Mouse (Mus musculus): ENCODE results near the gene Pbx1. TPM values are rescaled to one million over a fixed set of nuclear protein-coding genes. Genes with fewer than 3 reads are reported as not detected.

Gene Pbx1
- total RNA-seq, 2 experiments from 2014 or later: 90.6 to 101 TPM

DNA sequence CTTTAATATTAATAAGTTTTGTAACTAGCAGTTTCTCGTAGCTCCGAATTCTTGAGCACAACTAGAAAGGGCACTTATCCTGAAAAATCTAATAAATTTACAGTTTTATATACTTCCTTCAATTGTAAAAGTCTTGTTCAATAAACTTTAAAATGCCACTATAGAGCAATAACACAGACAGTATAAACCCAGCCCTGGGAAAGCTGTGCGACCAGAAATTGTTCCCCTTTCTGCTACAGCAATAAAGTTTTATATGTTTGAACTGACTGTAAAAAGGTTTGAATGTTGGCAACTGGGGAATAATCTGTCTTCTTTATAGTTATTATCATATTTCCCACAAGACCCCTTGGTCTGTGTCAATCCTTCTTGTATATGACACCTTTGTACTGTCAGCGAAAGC lies 136.3 kb downstream of the Pbx1 start:
- no peak for DNase-seq

DNA sequence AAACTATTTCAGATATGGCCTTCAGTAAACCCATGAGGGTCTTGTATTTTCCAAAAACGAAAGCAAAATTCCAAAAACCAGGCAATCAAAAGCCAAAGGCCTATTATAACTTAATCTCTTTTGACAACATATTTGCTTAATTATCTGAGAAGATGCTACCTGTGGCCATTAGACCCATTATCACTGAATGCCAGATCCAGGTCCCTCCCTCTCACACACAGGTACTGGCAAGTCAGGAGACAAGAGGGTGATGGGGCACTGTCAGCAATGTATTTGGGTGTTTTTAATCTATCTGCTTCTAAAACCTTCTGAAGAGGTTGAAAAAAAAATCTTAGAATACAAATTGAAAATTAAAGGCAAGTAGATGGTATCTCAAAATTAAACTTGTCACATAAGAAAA lies 138.4 kb downstream of the Pbx1 start:
- no peak for DNase-seq

DNA sequence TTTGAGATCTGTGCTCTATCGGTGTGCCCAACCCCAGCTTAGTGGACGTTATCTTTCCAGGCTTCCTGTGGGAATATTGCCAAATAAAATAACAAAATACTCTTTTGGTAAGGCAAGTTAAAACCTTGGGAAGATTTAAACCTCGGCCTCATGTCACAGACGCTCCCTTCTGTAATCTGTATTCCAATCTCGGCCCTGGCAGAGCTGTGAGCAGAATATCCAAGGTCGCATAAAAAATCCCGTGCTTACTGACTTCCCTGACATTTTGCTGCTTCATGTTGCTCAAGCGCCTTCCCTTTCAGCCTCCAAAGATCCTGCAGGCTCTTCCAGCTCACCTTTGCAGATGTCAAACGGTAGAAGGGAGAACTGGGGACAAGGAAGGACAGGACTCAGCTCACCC lies 140.0 kb downstream of the Pbx1 start:
- DNase-seq: no peak

DNA sequence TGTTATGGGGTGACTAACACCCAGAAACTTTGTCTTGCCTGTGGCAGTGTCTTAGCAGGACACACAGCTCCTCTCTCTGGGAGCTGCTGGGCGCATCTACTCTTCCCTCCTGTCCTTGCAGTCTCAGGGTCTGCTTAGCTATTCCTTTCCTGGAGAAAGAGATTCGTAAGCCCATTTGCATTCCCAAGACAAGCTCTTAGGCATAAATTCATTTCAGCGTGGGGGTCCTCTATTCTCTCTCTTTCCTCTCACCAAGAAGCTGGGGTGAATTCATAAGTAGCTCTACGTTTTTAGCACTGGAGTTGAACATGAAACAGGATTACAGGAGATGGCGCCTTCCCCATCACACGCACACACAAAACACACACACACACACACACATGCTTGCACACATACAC lies 140.4 kb downstream of the Pbx1 start:
- DNase-seq: no peak

DNA sequence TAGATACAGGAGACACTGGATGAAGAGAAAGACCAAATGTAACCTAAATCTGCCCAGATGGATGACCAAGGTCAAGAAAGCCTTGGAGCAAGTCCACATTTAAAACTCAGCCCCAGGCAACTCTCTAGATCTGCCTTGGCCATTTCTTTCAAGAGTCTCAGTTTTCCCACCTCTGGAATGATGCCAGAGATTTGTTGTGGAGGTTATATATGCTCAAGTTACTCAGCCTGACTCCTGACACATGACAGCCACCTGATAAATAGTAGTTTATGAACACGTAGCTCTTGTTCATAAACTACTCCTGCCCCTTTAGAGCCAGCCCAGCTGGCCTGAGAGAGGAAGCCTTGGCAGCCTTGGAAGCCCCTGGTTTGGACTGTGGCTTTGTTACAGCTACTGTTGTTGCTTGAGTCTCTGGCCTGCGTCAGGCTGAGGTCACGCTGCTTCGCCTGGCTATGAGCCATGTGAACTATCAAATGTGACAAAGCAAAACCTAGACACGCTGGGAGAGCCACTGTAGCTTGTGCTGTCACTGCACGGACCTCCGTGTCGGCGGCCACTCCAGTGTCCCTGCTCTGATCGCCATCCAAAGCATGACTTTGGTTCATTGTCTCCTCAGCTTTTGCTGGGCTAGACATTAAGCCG lies 140.9 kb downstream of the Pbx1 start:
- peak; percentile 81 for DNase-seq

DNA sequence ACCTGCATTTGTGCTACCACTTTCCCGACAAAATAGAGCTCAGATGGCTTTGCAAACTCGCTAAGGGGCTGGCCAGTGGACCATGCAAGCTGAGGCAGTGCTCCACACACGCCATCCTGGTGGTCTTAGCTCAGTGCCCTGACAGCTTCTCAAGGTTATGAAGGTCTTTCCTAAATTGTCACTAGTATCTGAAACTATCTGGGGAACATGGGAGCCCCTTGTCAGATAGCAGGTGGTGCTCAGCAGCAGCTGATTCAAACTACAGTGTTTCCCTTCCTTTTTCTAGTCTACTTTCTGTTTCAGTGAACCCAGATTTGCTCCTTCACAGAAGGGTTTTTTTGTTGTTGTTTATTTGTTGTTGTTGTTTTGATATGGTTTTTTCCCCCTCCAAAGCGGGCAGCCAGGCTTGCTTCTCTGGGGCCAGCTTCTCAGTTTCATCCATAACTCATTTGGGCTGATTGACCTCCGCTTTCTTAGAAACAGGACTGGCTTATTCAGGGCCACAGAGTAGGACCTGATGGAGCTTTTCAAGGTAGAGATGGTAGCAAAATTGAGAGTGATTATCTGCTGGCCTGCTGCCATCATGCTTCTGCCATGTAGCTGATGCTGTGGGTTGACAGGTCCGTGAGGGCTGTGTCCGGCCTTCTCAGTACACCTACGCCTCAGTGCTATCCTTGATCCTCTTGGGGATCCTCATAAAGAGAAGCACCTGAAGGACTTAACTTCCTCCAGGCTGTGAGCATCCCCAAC lies 141.7 kb downstream of the Pbx1 start:
- no peak for DNase-seq

DNA sequence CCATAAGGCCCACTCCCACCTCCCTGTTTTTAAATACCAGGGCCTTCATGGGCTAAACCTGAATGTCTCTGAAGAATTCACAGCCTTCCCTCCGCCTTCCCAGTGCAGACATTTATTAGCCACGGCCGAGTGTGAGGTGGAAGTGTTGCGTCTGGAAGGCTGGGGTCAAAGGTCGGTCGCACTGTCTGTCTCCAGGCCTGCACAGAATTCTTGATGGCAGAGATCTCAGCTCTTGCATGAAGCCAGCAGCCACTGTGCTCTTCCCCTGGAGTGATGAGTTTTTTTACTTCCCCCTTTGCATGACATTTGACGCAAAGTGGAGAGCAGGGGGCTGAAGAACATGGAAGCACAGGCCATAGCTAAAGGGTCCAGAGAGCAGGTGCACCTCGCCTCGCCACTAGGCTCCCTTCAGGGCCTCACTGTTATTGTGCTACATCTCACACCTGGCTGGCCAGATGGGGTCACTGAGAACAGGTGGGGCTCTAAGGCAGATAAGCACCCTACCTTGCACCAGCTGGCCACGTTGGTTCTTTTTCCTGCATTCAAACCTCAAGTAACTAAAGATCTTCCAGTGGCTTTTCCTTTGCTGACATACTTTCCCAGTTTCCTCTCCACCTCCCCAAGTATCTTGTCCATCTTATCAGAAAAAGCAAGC lies 143.1 kb downstream of the Pbx1 start:
- no peak for DNase-seq

DNA sequence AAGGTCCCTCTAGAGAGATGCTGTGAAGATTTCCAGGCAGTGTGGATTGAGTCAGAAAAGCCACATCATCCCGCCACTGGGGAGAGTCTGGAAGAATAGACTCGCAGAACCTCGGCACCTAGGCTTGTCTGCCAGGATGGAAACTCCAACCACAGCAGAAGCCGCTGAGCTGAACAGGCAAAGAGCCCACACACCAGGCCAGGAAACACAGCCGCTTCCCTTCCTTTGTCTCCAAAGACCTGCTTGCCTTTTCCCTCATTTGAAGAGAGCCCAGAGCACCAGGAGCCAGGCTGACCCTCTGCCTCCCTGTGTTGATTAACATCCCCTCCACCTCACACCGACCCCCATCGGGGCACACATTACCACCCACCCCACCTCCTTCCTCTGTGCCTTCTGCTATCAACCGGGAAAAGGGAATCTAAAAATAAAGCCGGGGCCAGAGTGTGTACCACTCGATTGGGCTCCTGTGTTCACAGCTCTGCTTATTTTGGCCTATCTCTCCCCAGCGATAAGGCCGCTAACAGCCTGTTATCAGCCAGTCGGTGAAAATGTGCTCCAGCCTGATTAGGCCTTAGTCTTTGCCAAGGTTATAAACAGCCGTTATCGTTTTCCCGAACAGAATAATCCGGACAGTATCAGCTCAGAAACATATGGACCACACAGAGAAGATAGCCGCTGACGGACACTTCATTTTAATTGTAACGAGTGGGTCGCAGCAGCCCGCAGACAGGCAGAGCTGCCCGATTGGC lies 144.1 kb downstream of the Pbx1 start:
- peak; percentile 67 for DNase-seq

DNA sequence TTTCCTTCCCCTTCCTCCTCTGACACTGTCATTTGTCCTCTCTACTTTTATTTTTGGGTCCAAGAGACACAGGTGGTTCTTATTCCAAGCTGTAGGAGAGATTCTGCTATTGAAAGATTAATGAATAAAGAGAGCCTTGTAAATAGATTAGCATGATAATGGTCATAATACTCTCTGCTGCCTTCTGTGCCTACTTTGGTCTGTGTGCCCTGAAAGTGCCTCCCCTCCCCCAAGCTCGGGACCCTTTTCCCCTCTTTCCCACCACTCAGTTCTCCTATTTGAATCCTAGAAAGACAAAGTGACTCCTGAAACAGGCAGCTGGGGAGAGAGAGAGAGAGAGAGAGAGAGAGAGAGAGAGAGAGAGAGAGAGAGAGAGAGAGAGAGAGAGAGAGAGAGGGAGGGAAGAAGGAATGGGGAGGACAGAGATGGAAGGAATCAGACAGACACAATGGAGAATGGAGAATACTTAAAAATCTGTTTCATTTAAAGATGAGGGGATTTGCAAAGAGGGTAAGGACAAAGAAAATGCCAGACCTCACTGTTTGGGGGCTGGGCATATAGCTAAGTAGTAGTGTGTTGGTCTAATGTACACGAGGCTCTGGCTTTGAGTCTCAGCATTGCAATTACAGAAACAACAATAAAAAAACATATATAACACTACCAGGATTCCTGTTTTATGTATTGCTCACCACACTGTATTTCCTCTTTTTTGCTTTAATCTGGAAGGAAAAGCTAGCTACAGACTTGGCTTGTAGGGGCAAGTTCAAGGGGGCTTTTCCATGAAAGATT lies 145.0 kb downstream of the Pbx1 start:
- no peak for DNase-seq

DNA sequence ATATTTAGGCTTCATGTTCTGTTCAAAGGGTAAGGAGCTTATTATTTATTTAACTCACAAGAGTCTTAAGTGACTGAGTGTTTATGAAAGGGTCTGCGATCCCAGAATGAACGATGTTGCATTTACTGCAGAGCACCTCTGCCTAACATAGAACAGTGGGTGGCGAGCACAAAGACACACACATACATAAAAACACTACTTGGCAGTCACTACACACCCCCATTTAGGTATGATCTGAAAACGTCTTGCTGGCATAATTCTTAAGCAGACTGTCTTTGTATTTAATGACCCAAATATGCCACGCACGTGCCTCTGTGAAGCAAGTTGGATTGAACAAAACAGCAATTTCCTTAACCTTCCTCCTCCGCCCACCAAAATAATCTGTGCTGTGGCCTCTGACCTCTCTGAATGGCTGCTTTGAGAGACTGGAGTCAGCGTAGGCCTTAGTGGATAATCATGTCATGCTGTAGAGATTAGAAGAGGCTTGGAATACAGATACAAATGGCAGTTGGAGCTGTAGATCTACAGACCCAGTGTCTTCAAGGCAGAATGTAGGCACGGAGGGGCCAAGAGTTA lies 147.4 kb downstream of the Pbx1 start:
- no peak for DNase-seq

DNA sequence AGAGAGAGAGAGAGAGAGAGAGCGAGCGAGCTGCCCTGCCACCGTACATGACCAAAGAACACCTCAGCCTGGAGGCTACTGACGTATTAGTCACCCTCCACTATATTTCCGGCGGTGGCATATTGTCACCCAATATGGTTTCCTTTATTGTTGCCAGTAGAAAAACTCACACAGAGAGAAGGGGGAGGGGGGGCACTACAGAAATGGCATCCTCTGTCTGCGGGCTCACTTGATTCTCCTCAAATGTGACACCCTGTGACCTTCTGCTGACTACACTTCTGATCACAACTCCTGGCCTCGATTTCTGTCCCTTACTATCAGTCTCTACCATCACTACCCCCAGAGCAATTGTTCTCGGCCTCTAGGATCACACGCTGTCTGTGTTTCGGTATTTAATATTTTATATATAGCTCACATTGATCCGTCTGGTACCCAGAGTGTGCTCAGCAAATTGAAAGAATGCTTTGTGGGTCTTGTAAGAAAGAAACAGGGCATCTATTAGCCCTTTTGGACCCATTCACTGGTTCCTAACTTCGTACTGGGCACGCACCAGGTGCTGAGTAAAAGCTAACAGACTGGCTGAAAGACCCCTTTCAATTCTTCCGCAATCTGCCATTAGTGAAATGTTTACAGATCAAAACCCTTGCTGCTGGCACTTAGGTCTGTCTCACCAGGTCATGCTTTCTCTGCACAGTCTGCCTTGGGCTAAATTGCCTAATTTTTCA lies 148.1 kb downstream of the Pbx1 start:
- no peak for DNase-seq

DNA sequence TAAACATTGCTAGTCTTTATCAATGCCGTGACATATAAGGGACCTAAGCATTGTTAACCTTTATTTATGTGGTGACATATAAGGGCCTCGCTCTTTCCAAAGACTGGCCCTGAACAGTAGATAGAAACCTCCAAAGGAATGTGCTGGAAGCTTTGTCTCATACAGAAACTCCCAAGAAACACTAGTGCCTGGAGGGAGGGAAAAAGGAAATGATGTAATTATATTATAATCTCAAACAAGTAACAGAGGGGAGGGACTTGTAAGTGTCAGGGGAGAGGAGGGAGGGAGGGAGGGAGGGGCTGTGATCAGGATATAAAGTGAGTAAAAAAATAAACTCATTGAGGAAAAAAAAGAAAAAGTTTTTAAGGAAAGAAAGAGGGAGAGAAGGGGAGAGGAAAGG lies 148.6 kb downstream of the Pbx1 start:
- DNase-seq: no peak

DNA sequence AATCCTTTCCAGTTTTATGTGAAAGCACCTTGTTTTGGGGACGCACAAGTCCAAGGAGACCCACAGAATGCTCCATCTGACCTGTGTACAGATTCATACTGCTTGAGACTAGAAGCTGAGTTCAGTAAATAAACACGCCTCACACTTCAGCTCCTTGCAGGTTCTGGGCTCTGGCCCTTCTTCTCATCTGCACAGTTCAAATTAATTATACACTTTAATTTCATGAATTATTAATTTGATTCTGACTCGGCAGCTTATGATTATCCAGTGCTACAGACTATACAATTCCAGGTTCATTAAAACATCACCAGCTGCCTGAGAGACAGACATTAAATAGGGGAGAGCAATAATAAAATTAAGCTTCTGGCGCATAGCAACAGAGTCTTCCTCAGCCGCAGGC lies 156.4 kb downstream of the Pbx1 start:
- no peak for DNase-seq

DNA sequence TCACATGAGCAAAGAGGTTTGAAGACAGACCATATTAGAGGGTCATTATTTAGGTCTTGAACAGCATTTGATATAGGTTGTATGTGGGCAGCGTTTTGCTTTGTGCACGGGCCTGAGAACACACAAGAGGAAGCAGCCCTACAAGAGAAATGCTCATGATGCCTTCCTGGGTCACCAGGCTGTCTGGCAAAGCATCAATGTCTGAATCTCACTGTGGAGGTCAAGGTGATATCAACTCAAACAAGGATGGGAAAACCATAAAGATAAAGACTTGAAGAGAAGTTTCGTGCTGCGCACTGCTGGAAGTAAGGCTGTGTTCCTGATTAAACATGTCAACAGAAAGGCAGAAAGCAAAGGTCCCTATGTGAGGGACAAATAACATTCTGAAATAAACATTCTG lies 157.8 kb downstream of the Pbx1 start:
- no peak for DNase-seq

DNA sequence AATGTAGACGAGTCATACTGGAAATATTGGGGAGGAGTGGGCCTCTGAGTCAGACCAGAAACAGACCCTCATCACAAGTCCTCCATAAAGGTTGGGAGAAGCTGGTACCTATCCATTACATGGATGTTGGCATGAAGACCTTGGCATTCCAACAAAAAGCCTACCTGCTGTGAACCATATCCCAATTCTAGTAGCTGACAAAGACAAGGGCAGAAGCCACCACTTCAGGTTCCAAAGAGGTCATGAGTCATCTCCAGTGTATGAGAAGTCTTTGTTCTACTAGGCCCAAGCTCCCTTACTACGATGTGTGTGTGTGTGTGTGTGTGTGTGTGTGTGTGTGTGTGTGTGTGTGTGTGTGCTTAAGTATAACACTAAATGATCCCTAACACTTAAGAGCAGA lies 160.0 kb downstream of the Pbx1 start:
- DNase-seq: no peak

DNA sequence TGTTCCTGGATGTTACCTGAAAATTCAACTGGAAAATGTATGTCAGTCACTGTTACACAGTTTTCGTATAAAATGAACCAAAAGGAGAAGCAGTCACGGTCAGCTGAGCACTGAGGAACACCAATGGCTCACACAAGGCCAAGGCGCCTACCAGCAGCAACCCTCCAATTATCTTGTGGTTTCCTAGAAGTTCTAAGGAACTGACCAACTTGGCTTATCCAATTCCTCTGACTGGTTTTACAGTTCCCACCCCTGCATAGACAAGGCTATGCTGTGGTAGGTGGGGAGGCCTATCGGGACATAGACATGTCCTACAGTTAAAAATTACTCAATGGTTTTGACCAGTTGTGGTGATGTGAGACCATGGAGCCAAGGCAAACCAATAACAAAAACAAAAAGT lies 160.9 kb downstream of the Pbx1 start:
- DNase-seq: no peak

DNA sequence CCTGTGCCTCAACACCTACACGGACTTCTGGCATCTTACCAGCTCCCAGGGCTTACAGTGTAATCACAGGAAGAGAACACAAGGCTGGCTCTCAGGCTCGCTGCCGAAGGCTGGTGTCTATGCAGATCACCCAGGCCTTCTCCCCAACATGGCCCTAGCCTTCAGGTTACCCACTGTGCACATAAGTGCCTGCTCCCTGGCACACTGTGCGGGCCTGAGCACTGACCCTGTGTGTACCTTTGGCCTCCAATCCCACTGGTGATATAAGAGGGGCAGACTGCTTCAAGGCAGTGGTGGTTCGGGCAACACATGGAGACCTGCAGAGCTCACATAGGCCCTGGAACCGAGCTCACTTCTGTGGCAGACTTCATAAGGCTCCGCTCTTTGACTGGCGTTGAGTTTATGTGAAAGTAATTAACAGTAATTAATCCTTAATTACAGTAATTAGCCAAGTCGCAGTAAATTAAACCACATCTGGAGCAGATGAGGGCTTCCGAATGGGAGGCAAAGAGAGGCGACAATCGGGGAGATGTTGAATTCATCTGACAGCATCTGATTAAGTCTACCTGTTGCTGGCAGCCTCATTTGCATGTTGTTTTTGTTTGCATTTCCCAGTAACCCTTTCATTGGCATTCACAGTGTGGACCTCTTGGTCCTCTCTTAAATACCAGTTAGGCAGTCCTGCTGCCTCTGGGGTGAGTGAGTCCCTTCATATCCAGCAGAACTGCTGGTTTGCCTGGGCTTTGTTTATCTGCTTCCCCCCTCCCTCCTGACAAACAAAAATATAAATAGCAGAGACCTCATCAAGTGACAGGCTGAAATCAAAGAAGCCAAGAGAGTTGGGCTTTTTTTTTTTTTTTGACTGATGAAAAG lies 163.1 kb downstream of the Pbx1 start:
- peak; percentile 36 for DNase-seq

DNA sequence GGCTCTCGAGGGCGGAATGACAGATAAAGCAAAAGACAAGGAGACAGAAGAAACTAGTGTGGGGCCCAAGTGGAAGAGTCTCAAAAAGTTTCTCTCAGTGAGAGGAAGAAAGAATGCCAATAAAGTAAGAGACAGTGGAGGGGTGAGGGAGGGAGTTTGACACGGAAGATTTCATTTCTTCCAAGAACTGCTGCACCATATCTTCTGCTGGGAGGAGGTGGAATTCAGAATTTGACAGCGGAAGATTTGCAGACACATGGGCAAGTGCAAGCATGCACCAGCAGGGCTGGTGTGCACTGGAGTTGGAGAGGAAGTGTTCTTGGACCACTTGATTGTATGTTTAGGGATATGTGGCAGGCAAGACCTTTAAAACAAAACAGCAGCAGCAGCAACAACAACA lies 163.8 kb downstream of the Pbx1 start:
- DNase-seq: no peak

DNA sequence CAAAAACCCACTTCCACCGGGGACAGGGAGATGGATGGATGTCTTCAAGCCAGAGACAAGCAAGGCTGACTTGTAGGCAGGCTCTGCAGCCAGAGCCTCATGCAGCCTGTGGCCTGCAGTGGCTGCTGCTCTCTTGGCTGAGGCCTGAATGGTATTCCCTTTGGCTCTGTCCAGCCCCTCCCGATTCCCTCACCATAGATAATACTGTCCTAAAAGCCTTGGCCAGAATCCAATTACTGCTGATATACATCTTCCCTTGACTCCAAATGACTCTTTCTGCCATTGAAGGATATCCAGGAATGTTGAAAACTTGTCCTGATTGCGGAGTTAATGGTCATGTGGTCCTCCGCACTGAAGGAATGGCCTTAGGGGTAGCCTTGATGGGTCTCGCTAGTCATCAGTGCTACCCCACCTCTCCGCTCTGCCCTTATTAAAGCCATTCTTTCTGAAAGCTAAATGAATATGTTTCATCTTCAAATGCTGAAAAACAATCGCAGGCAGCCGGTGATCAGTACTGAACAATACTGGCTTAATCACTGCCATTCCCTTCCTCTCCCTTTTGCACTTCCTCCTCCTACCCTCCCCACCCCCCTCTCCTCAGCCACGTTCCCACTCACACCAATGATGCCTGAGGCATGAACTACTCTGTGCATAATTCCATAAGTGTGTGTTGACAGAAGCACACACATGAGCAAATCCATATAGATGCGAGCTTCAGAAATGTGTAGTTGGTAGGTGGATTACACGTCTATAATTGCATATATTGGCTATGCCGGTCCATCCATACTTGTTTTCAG lies 166.3 kb downstream of the Pbx1 start:
- DNase-seq: no peak

Data from heart, postnatal 4 days (tissue).